Mouse (Mus musculus): Measurements from ENCODE around the gene Atxn1. TPM values are rescaled to one million over a fixed set of nuclear protein-coding genes. Genes with fewer than 3 reads are reported as not detected.
A peak's percentile ranks its signal among the peaks of the same experiment; 100 is the strongest.

Atxn1 gene
- total RNA-seq (2015) (4.8 and 9.0 TPM in 2 replicates), total RNA-seq (2017) (5.9 and 22.2 TPM in 2 replicates)

- ATAC-seq (ENCODE audit: poor library complexity, severe bottlenecking), result peak; percentile 59
Observed at GRCm38 (mm10) chr13:45964853-45965593, at the start of gene Atxn1. Gene Atxn1 (minus strand): TSS chr13:45965008.

DNA sequence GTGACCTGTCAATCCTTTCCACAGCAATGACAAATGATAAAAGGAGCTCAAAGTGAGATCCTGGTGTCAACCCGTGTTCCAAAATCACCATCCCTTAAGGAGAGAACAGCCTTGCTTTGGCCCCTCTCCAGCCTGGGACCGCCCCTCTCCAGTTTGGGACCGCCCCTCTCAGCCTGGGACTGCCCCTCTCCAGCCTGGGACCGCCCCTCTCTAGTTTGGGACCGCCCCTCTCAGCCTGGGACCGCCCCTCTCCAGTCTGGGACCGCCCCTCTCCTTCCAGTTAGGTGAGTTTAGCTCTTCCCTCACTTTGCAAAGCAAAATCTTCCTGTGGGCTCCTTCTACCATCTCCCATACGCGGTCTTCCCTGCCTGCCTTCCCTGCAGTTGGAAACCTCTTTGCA lies 46.4 kb upstream of the Atxn1 start:
- ATAC-seq (ENCODE audit: poor library complexity, severe bottlenecking), result no peak

DNA sequence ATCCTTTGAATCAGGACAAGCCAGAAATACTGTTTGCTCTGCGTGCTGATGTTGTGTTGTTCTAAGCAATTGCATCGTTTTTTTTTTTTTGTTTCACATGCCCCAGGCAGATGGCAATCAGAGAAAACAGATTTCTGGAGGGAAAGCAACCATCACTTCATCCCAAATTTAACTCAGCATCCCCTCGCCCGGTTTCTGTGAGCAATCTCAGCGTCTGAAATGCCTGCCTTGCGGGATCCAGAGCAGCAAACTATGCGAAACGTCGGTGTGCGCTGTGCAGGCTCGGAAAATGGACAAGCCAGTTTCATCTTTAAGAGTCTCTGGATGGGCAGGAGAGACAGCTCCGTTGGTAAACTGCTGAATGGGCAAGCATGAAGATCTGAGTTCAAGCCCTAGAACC lies 45.3 kb upstream of the Atxn1 start:
- ATAC-seq (ENCODE audit: poor library complexity, severe bottlenecking), result no peak

GRCm38 (mm10) chr13:46008831-46009666 lies 44.2 kb upstream of the Atxn1 start:
- ATAC-seq (ENCODE audit: poor library complexity, severe bottlenecking), result no peak

DNA sequence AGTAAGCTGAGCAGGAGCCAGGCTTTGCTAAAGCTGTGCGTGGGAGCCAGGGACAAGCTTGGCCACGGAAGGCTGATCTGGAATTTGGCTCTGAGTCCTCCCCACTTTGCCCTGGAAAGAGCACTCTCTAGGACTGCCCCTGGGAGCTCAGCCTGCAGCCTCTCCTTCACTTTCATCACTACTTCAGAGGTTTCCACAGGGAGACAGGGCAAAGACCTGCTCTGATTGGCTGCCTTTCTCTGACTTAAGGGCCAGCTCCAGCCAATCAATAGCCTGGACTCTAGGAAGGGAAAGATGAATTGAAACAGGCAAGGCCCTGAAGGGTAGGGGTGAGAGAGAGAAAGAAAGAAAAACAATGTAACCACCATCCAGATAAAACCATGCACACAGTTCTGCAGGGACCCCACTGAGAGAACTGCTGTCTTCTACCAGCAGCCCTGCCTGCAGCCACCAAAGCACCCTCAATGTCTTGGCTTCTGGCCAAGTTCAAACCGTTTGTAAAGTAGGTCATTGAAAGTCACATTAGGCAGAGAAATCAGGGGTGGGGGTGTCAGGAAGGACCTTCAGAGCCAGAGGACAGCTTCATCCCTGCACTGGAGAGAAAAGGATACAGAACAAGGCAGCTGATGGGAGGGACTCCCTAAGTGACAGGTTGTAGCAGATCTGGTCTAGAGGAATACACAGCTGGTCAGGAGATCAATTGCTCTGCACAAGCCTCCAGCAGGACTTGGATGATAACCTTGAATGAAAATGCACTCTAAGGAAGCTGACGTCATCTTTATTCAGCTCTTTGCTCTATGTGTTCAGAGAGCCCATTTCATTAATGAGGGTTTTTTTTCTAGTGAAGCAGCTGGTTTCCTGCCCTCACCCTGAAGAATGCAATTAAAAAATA lies 41.6 kb upstream of the Atxn1 start:
- ATAC-seq (ENCODE audit: poor library complexity, severe bottlenecking), result no peak

DNA sequence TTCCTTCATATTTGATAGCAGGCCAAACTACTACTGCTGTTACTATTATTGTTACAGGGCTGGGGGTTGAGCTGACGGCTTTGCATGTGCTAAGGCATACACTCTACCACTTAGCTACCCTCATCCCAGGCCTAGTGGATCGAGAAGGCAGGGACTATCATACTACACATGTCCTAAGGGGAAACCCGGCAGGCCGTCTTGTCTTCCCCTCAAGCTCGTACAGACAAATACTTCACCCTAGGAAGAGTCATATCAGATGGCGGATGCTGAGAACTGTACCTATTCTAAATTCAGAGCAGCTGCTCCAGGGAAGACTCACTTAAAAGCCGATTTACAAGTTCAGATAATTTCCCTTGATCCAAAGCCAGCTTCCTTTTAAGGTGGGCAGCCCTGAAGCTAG lies 40.8 kb upstream of the Atxn1 start:
- no peak for ATAC-seq (ENCODE audit: poor library complexity, severe bottlenecking)

- ATAC-seq (ENCODE audit: poor library complexity, severe bottlenecking), result no peak
Observed at GRCm38 (mm10) chr13:46001356-46001755, 36.5 kb upstream of the Atxn1 start.

- no peak for ATAC-seq (ENCODE audit: poor library complexity, severe bottlenecking)
Observed at GRCm38 (mm10) chr13:45992953-45993352, 28.1 kb upstream of the Atxn1 start.

- no peak for ATAC-seq (ENCODE audit: poor library complexity, severe bottlenecking)
Observed at GRCm38 (mm10) chr13:45990486-45990885, 25.7 kb upstream of the Atxn1 start.

DNA sequence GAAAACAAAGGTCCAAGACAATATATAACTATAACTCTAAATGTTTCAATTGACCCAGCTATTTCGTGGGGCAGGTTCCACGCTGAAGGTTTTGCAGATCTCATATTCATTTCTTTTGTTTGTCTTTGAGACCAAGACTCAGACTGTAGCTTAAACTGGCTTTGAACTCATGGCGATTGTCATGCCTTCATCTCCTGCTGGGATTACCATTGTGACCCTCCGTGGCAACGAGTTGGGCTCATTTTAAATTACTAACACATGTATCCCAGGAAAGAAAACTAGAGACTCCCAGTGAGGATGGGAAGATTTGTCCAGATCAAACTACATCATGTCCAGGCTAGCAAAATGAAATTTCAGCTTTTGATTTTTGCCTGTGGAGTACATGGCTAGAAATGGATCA lies 14.4 kb upstream of the Atxn1 start:
- ATAC-seq (ENCODE audit: poor library complexity, severe bottlenecking), result no peak

GRCm38 (mm10) chr13:45976894-45977293 lies 12.1 kb upstream of the Atxn1 start:
- peak; percentile 96 for ATAC-seq (ENCODE audit: poor library complexity, severe bottlenecking)

DNA sequence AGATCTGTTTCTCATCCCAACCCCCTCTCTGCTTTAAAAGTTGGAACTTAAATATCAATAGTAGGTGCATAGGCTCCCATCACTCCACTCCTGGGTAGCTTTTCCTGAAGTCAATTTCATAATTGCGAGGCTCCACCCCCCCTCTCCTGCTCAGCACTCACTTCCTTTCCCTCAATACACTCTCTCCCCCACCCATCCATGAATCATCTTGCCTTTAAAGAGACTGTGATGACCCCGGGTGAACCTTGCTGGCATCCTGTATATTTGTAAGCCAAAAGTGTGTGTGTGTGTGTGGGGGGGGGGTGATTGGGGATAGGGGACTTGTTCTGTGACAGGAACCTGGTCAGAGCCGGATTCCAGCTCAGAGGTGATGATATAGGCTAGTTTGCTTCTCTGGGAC lies 9.8 kb upstream of the Atxn1 start:
- ATAC-seq (ENCODE audit: poor library complexity, severe bottlenecking), result no peak

GRCm38 (mm10) chr13:45973972-45974490 lies 9.2 kb upstream of the Atxn1 start:
- no peak for ATAC-seq (ENCODE audit: poor library complexity, severe bottlenecking)

DNA sequence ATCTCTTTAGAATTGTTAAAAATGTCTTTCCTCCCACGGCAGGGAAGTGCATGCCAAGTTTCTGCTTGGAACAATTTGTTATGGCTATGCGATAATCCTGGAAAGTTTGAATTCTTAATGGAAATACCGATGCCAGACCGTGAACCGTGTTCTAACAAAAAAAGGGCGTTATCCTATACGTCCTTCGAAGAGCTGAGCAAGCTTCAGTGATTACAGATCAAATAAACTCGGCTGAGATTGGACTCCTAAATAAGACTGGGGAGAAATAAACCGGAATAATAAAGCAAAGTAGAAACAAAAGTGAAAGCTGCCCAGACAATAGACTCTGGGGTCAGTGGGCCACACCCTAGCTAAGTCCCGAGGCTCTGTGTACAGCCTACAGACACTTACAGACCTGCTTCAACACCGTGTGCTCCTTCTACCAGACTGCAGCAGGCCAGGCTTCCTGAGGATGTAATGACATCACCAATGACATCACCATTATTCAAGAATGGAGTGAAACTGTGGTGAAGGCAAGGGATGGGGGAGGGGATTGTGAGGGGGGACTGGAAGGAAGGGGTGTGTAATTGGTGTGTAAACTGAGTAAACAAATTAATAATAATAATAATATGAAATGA lies 6.2 kb upstream of the Atxn1 start:
- no peak for ATAC-seq (ENCODE audit: poor library complexity, severe bottlenecking)

DNA sequence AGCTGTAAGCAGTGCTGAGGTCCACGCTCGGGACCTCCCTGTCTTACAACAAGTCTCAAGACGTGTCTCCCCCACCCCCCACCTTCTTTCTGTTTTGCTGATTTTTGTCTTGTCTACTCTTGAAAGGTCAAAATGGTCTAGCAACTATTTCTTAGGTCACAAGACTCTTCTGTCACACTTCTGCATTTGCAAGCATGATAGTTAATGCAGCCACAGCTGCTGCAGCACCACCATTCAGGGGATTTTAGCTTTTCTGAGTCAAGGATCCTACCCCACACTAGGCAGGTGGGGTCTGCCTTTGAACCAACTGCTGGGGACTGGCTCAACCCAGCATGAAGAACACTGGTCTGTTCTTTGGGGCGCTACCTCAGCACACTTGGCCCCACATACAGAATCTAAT lies 3.4 kb upstream of the Atxn1 start:
- ATAC-seq (ENCODE audit: poor library complexity, severe bottlenecking), result no peak

DNA sequence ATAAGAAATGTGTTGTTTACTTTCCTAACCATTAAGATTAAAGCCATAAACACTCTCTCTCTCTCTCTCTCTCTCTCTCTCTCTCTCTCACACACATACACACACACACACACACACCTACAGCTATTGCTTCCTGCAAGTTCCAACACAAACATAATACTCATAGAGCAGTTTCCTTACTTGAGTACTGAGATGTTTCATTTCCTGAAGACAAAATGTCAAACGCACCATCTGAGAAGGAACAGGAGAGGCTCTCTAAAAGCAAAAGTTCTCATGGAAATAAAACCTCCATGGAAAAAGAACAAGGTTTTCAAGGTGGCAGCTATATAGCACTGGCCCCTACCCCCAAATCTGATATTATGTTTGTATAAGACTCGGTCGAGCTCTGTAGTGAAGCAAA lies 2.6 kb upstream of the Atxn1 start:
- ATAC-seq (ENCODE audit: poor library complexity, severe bottlenecking), result no peak

- ATAC-seq (ENCODE audit: poor library complexity, severe bottlenecking), result no peak
Observed at GRCm38 (mm10) chr13:45966586-45966985, 1.8 kb upstream of the Atxn1 start.

GRCm38 (mm10) chr13:45965594-45966432 lies 1.0 kb upstream of the Atxn1 start:
- ATAC-seq (ENCODE audit: poor library complexity, severe bottlenecking), result peak; percentile 7

- no peak for ATAC-seq (ENCODE audit: poor library complexity, severe bottlenecking)
Observed at GRCm38 (mm10) chr13:45964331-45964852, 416 bp downstream of the Atxn1 start.
